Mouse (Mus musculus): ENCODE results near the gene Vps45.
"Not testable (repeated sequence)": the region's sequence is repeated elsewhere in the genome, so short reads cannot be mapped to it uniquely, and the experiment has no call there.

Gene Vps45

DNA sequence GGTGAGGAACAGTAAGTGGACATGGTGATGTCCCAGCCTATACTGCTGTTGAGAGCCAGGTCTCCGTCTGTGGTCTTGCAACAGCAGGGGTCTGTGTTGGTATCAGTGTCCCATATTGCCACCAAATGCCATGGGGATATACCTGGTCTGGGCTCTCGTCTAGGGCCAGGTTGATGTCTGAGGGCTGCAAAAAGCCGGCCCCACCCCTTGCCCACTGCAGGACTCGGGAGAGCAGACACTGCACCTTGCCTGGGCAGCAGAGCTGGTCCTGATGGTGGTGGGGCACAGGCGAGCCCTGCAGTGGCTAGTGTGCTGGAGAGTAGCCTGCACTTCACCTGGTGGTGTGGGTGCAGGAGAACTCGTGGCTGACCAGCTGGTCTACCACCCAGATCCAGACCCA lies 19.8 kb upstream of the Vps45 start:
- DNase-seq: no peak

DNA sequence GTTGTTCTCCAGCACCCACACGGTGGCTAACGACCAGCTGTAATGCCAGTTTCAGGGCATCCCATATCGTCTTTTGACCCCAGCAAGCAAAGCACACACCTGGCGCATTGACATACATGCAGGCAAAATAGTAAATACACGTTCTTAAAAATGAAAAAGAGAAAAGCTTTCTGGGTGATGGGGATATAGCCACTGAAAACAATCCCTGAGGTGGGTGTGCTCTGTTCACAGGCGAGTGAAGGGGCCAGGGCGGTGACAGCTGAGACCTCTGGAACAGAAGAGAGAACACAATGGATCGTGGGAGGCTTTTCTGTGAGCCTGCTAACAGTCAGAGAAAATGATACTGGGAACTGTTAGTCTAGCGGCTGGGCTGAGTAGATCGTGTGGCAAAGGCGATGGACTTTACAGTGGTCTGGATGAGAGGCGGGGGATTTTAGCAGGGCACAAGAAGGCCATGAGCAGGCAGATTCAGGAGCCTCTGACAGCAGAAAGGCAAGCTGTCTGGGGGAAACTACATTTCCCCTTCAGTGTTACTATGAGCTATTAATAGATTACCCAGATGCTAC lies 14.7 kb upstream of the Vps45 start:
- no peak for DNase-seq

DNA sequence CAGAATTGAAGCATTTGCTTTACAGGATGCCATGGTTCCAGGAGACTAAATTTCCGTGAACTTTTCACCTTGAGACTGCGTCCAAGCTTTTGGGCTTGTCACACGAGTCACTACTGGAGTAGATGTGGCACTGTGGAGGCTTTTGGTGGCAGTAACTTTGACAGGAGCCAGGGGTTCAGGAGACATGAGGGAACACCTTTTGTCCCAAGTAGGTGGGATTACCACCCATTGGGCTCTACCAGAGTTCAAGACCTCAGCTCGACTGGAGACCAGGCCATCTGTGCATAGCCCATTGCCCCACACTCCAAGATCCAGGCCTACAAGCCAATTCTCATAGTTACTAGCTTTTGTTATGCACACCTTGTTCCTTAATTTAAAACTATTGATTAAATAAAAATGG lies 12.0 kb upstream of the Vps45 start:
- DNase-seq: no peak

GRCm38 (mm10) chr3:96069542-96069941 lies 11.3 kb upstream of the Vps45 start:
- no peak for DNase-seq

DNA sequence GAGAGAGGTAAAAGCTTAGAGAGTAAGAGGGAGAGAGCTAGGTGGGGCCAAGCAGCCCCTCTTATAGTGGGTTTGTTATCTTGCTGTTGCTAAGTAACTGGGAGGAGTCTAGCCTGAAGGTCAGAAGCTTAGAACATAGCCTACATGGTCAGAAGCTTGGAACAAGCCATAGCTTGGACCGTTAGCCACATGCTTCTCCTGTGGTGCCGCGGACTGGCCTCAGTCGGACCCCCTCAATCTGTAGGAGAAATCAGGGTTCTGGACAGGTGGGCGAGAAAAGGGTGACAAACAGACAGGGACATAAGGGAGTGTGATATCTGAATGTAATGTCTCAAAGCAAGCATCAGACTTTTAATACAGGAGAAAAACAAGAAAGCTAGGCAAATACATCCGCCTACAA lies 10.8 kb upstream of the Vps45 start:
- DNase-seq: no peak

GRCm38 (mm10) chr3:96066741-96067140 lies 8.5 kb upstream of the Vps45 start:
- DNase-seq: no peak

GRCm38 (mm10) chr3:96065754-96066375 lies 7.6 kb upstream of the Vps45 start:
- peak; percentile 68 for DNase-seq

- DNase-seq: no peak
Observed at GRCm38 (mm10) chr3:96065147-96065546, 6.9 kb upstream of the Vps45 start.

GRCm38 (mm10) chr3:96064217-96064616 lies 6.0 kb upstream of the Vps45 start:
- DNase-seq: no peak

DNA sequence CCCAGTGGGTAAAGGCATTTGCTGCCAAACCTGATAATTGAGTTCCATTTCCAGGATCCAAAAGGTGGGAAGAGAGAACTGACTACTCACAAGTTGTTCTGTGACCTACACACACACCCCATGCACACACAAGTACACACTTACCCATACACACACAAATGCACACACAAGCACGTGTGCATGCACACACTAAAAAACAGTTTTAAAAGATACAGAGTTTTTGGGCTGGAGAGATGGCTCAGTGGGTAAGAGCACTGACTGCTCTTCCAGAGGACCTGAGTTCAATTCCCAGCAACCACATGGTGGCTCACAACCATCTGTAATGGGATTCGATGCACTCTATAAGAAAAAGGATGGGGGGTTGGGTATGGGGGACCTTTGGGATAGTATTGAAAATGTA lies 5.0 kb upstream of the Vps45 start:
- no peak for DNase-seq

- no peak for DNase-seq
Observed at GRCm38 (mm10) chr3:96060146-96060545, 1.9 kb upstream of the Vps45 start.

GRCm38 (mm10) chr3:96057747-96058204 lies 490 bp downstream of the Vps45 start:
- DNase-seq: peak; percentile 86

GRCm38 (mm10) chr3:96056031-96056430 lies 2.2 kb downstream of the Vps45 start:
- DNase-seq: no peak

- DNase-seq: no peak
Observed at GRCm38 (mm10) chr3:96055294-96055693, 3.0 kb downstream of the Vps45 start.

DNA sequence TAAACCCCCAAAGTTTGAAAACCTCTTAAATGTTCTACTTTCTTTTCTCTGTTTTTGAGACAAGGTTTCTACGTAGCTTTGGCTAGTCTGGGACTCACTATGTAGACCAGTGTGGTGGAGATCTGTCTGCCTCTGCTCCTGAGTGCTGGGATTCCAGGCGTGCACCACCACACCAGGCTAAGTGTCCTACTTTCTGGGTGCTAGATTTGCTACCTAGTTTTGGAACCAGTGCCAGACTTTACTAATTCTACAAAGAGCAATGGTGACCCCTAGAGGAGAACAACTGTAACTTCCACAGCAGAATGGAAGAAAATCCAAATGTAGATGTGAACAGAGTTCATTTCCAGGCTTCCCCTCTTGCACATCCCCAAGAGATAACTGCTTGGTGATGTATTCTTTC lies 6.4 kb downstream of the Vps45 start:
- peak; percentile 28 for DNase-seq

DNA sequence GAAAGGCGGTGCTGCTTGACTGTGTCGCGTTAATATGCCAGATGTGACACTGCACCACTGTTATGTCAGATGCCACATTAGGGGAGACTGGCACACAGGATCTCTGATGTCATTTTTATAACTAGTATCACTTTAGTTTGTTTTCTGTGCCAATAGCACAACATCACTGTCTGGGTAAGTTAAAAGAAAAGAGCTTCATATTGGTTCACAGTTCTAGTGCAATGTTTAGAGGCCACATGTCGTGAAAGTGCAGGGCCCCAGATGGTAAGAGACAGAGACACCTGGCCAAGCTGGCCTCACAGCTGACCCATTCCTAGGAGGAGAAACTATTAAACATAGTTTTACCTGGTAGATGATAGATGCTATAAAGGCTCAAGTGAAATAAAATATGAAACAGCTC lies 7.1 kb downstream of the Vps45 start:
- no peak for DNase-seq

- no peak for DNase-seq
Observed at GRCm38 (mm10) chr3:96050779-96051178, 7.5 kb downstream of the Vps45 start.

DNA sequence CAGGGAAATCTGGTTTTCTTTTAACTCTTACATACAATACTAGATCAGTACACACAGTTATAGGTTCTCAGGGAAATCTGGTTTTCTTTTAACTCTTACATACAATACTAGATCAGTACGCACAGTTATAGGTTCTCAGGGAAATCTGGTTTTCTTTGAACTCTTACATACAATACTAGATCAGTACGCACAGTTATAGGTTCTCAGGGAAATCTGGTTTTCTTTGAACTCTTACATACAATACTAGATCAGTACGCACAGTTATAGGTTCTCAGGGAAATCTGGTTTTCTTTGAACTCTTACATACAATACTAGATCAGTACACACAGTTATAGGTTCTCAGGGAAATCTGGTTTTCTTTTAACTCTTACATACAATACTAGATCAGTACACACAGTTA lies 13.7 kb downstream of the Vps45 start:
- DNase-seq: not testable (repeated sequence)

- no peak for DNase-seq
Observed at GRCm38 (mm10) chr3:96043104-96043503, 15.2 kb downstream of the Vps45 start.

GRCm38 (mm10) chr3:96041079-96041478 lies 17.2 kb downstream of the Vps45 start:
- no peak for DNase-seq

GRCm38 (mm10) chr3:96040663-96041006 lies 17.6 kb downstream of the Vps45 start:
- no peak for DNase-seq

GRCm38 (mm10) chr3:96039857-96040662 lies 18.2 kb downstream of the Vps45 start:
- DNase-seq: no peak

DNA sequence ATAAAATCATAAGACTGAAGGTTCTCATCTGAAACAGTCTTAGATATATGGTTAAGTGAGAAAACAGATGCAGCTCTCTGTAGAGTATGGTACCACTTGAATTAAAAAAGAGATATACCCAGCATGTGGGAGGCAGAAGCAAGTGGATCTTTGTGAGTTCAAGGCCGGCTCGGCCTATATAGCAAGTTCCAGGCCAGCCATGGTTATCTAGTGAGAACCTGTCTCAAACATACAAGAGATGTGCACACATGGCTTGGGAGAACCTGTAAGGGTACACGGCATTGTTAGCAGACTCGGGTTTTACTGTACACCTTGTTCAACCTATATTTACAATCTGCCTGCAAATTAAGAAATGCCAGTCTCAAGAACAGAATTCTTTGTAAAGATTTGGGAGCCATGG lies 19.4 kb downstream of the Vps45 start:
- no peak for DNase-seq

DNA sequence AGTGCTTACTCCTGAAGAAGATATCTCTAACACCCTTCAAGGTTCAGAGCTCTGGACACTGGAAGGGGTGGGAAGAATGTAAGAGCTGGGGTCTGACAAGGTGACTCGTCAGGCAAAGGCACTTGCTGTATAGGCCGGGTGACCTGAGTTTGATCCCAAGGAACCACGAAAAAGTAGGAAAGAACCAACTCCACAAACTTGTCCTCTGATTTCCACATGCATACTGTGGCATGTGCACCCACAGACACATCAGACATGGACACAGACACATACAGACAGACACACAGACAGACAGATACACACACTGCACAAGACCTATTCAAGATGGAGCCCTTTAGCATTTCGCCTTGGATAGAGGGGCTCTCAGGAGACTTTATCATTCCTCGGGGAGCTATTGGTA lies 20.1 kb downstream of the Vps45 start:
- no peak for DNase-seq

Data from lung, postnatal 14 days (tissue).